In genomic region chr8:127324836-127325570, GRCm38 (mm10) we compare ENCODE assay signal across 17 mouse cellular contexts.
A peak's percentile ranks its signal among the peaks of the same experiment; 100 is the strongest.
DNase-seq lines count a peak whose midpoint lies in the region; ATAC-seq and TF ChIP-seq lines count a peak whose summit lies in the region.
"Had no signal": no experiment of that assay in that cellular context is flagged by ENCODE, and none has a peak within 500 bp of the region (broad histone marks: within the 10 kb centered on the region; RNA-seq: fewer than 3 reads in every experiment).

No protein-coding gene starts in this region.

- WGBS in embryonic facial prominence, embryonic 13.5 days: 47% methylated on average over 3 of the region's 3 CpGs
- WGBS in embryonic facial prominence, embryonic 10.5 days: 52% methylated on average over 3 of the region's 3 CpGs
- 51% methylated on average over 3 of the region's 3 CpGs for WGBS in lung, postnatal 0 days
- WGBS in lung, adult 2 months: 38% methylated on average over 3 of the region's 3 CpGs

- ATAC-seq in embryonic facial prominence, embryonic 13.5 days (ENCODE audit: insufficient number of reproducible peaks, insufficient read depth, low FRiP score, low TSS enrichment, low read depth): no peak
- ATAC-seq in lung, postnatal 0 days: peak; percentile 76
- peak; percentile 67 for ATAC-seq in CD4-positive, CD25-positive, alpha-beta regulatory T cell, adult 4 months
- peak; percentile 52 for ATAC-seq in inflammation-experienced regulatory T-cells, adult 6 months

- TF ChIP-seq CTCF in lung, postnatal 0 days (IDR thresholded peaks at IDR 0.05): no peak
- no peak for TF ChIP-seq CTCF in lung, adult 2 months (IDR thresholded peaks at IDR 0.05; ENCODE audit: insufficient read depth, low read length)

- TF ChIP-seq EP300 in lung, postnatal 0 days (IDR thresholded peaks at IDR 0.05): no peak; the same call in 1 of the 2 replicates

- no peaks in the 10 kb centered on the region for H3K27me3 ChIP-seq in embryonic facial prominence, embryonic 13.5 days
- no peaks in the 10 kb centered on the region for H3K27me3 ChIP-seq in embryonic facial prominence, embryonic 10.5 days (replicated peaks; ENCODE audit: low read depth, poor library complexity, severe bottlenecking)
- no peaks in the 10 kb centered on the region for H3K27me3 ChIP-seq in lung, postnatal 0 days (replicated peaks; ENCODE audit: insufficient read depth, low read length)
- H3K27me3 ChIP-seq: heart, embryonic 13.5 days; stomach, embryonic 15.5 days had no signal

- no peaks in the 10 kb centered on the region for H3K9me3 ChIP-seq in embryonic facial prominence, embryonic 13.5 days
- H3K9me3 ChIP-seq in embryonic facial prominence, embryonic 10.5 days: no peaks in the 10 kb centered on the region
- H3K9me3 ChIP-seq in lung, postnatal 0 days (ENCODE audit: low read length): no peaks in the 10 kb centered on the region
- H3K9me3 ChIP-seq: heart, embryonic 13.5 days; stomach, embryonic 15.5 days had no signal

- peak overlapping the region; percentile 5; the same call in 1 of the 2 replicates for H3K27ac ChIP-seq in embryonic facial prominence, embryonic 13.5 days
- no peak overlapping the region for H3K27ac ChIP-seq in embryonic facial prominence, embryonic 10.5 days (replicated peaks)
- no peak overlapping the region for H3K27ac ChIP-seq in lung, postnatal 0 days (ENCODE audit: low read length)
- H3K27ac ChIP-seq: heart, embryonic 13.5 days; stomach, embryonic 15.5 days had no signal

- H3K4me2 ChIP-seq in embryonic facial prominence, embryonic 13.5 days: no peak overlapping the region
- no peak overlapping the region for H3K4me2 ChIP-seq in lung, postnatal 0 days (replicated peaks; ENCODE audit: low read depth, low read length)
- H3K4me2 ChIP-seq: heart, embryonic 13.5 days; liver, embryonic 11.5 days; midbrain, embryonic 11.5 days; stomach, embryonic 15.5 days had no signal

- DNase-seq in embryonic facial prominence, embryonic 10.5 days (ENCODE audit: low spot score): no peak
- peak; percentile 36 for DNase-seq in lung, postnatal 0 days (ENCODE audit: low spot score)
- no peak for DNase-seq in lung, adult 2 months
- no peak for DNase-seq in gastrocnemius, adult 18-20 months (ENCODE audit: low spot score)
- no peak for DNase-seq in spleen, postnatal 10 days (ENCODE audit: low spot score in 2 of 2)
- DNase-seq: adrenal gland, adult 8-10 months; cerebellum, adult 9-10 months; kidney, postnatal 36 days; lung, postnatal 14 days; right cerebral cortex, adult 18-20 months had no signal

- H3K9ac ChIP-seq in embryonic facial prominence, embryonic 13.5 days: no peak overlapping the region
- no peak overlapping the region for H3K9ac ChIP-seq in lung, postnatal 0 days (replicated peaks; ENCODE audit: low read depth)
- H3K9ac ChIP-seq: heart, embryonic 13.5 days; stomach, embryonic 15.5 days had no signal

- H3K4me3 ChIP-seq in embryonic facial prominence, embryonic 13.5 days: no peak overlapping the region
- H3K4me3 ChIP-seq in embryonic facial prominence, embryonic 10.5 days: no peak overlapping the region
- H3K4me3 ChIP-seq in lung, postnatal 0 days (ENCODE audit: low read depth, low read length): no peak overlapping the region
- H3K4me3 ChIP-seq in lung, adult 2 months (replicated peaks; ENCODE audit: extremely low read depth, low read depth, low read length): no peak overlapping the region
- H3K4me3 ChIP-seq: heart, embryonic 13.5 days; stomach, embryonic 15.5 days had no signal

- peaks cover 17% of the 10 kb centered on the region for H3K4me1 ChIP-seq in embryonic facial prominence, embryonic 13.5 days
- H3K4me1 ChIP-seq in embryonic facial prominence, embryonic 10.5 days: peaks cover 17% of the 10 kb centered on the region
- H3K4me1 ChIP-seq in lung, postnatal 0 days (ENCODE audit: insufficient read depth, low read depth, low read length): no peaks in the 10 kb centered on the region
- H3K4me1 ChIP-seq in lung, adult 2 months (ENCODE audit: control insufficient read depth, insufficient read depth, low read length): 0 out of 2 replicates have a peak, but pooled peaks cover under 1% of the 10 kb centered on the region
- H3K4me1 ChIP-seq: stomach, embryonic 15.5 days had no signal

- TF ChIP-seq POLR2A in lung, adult 2 months (IDR thresholded peaks at IDR 0.05; ENCODE audit: borderline replicate concordance, extremely low read depth, low read depth, low read length): no peak

- H3K36me3 ChIP-seq in embryonic facial prominence, embryonic 13.5 days: peaks cover 7% of the 10 kb centered on the region; the same call in 1 of the 2 replicates
- no peaks in the 10 kb centered on the region; the same call in 1 of the 2 replicates for H3K36me3 ChIP-seq in embryonic facial prominence, embryonic 10.5 days (replicated peaks)
- H3K36me3 ChIP-seq in lung, postnatal 0 days (ENCODE audit: insufficient read depth, low read length): no peaks in the 10 kb centered on the region
- H3K36me3 ChIP-seq: stomach, embryonic 15.5 days had no signal
